Mouse (Mus musculus) kidney, embryonic 16.5 days (tissue): ENCODE results near the gene Mfsd7a. TPM values are rescaled to one million over a fixed set of nuclear protein-coding genes. Genes with fewer than 3 reads are reported as not detected.

ENCODE experiments used
- polyA plus RNA-seq: library from polyadenylated mRNA; unstranded; fragments of >200 nt; fragmentation: Nextera tagmentation; extraction: Ambion mirVana; gene quantifications from 2 replicates; pipeline ENCODE4 v1.2.1, GENCODE M21; 2015

The Mfsd7a gene
- polyA plus RNA-seq, 1 experiment from 2014 or later, result 0.37 TPM

Other genes with a start within 250 kb of the Mfsd7a start
- gene Dr1, start 180.0 kb downstream of the Mfsd7a start, polyA plus RNA-seq, result 43.9 and 46.5 TPM in 2 replicates
- 7.3 and 7.5 TPM in 2 replicates for gene Pigg, start 136.3 kb downstream of the Mfsd7a start, polyA plus RNA-seq
- gene Gm42517, start 81.0 kb downstream of the Mfsd7a start, polyA plus RNA-seq, result 0.21 TPM in 1 of 2 replicates, not detected in the other
- 0.39 and 0.49 TPM in 2 replicates for gene Pde6b, start 60.5 kb downstream of the Mfsd7a start, polyA plus RNA-seq
- 354 and 360 TPM in 2 replicates for gene Atp5k, start 14.4 kb downstream of the Mfsd7a start, polyA plus RNA-seq
- 18.0 and 21.9 TPM in 2 replicates for gene Pcgf3, start 12.3 kb upstream of the Mfsd7a start, polyA plus RNA-seq
- 0.44 and 1.1 TPM in 2 replicates for gene Cplx1, start 101.1 kb upstream of the Mfsd7a start, polyA plus RNA-seq
- gene Gak, start 180.9 kb upstream of the Mfsd7a start, polyA plus RNA-seq, result 63.3 and 67.3 TPM in 2 replicates
- gene Tmem175, start 180.9 kb upstream of the Mfsd7a start, polyA plus RNA-seq, result 31.9 and 32.7 TPM in 2 replicates
- 12.0 and 12.9 TPM in 2 replicates for gene Idua, start 211.4 kb upstream of the Mfsd7a start, polyA plus RNA-seq
- 14.2 and 14.6 TPM in 2 replicates for gene Dgkq, start 220.8 kb upstream of the Mfsd7a start, polyA plus RNA-seq
- 9.5 and 9.8 TPM in 2 replicates for gene Slc26a1, start 226.7 kb upstream of the Mfsd7a start, polyA plus RNA-seq
- 11.5 and 13.8 TPM in 2 replicates for gene Fgfrl1, start 243.5 kb upstream of the Mfsd7a start, polyA plus RNA-seq